Mouse (Mus musculus) bone marrow macrophage, adult 2 months (primary cell): ENCODE measurements around the gene Armc9.

Source experiments
- CTCF ChIP-seq: IDR thresholded peaks from 2 replicates; pipeline ENCODE4 v1.5.1; 2012; ENCODE audit warnings: low read depth, mild to moderate bottlenecking, low read length, moderate library complexity
- POLR2A ChIP-seq: IDR thresholded peaks from 2 replicates; pipeline ENCODE4 v1.6.1; 2012; ENCODE audit warnings: mild to moderate bottlenecking, low read depth, low read length, borderline replicate concordance

GRCm38 (mm10) chr1:86148161-86148560, 6.4 kb upstream of the Armc9 start:
- no peak for TF ChIP-seq CTCF
- TF ChIP-seq POLR2A: no peak
